Mouse (Mus musculus): ENCODE data around the gene Map4k1. TPM values are rescaled to one million over a fixed set of nuclear protein-coding genes. Genes with fewer than 3 reads are reported as not detected.
A peak's percentile ranks its signal among the peaks of the same experiment; 100 is the strongest.

The Map4k1 gene
- polyA plus RNA-seq, 1 experiment from 2014 or later, result 53.2 TPM

DNA sequence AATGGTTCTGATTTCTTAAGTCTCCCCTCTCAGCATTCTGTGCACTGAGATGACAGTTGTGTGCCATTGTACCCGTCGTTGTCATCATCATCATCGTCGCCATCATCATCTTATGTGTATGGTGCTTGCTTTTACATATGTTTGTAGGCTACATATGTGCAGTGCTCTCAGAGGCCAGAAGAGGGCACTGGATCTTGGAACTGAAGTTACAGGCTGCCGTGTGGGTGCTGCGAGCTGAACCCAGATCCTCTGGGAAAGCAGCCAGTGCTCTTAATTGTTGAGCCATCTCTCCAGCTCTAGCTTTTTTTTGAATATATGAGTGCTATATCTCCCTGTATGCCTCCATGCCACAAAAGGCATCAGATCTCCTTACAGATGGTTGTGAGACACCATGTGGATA, 55.4 kb downstream of the Map4k1 start:
- WGBS, result 78% methylated on average over 6 of the region's 6 CpGs
- ATAC-seq (replicated peaks; ENCODE audit: low FRiP score), result no peak
- H3K27ac ChIP-seq (ENCODE audit: low read depth, low read length), result no peak overlapping the region

DNA sequence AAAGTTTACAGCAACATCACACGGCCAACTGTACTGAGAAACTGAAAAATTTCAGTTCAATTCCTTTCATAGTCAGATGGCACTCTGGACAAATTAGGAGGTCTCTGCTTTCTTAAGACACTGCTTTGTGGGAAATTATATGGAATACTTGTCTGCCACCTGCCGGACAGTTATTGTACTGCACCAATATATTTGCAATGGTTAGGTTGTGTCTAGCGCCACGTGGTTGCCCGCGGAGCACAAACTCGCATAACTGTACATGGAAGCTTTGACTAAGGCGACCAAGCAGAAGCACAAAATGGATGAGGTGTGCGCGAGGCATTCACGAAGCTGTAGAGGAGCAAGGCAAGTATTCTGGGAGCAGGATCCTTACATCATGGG, 57.7 kb downstream of the Map4k1 start:
- ATAC-seq (replicated peaks; ENCODE audit: low FRiP score), result peak; percentile 65
- Histone ChIP-seq H3K4me3 (ENCODE audit: low read depth, low read length) (peak overlapping the region; percentile 48), H3K36me3 (ENCODE audit: control insufficient read depth, insufficient read depth, low read length) (no peaks in the 10 kb centered on the region), H3K9ac (ENCODE audit: low read depth, low read length) (peak overlapping the region; percentile 40), H3K27ac (ENCODE audit: low read depth, low read length) (0 out of 2 replicates have a peak overlapping the region, but pooled peaks have one; percentile 22), H3K4me2 (peak overlapping the region; percentile 92), H3K4me1 (replicated peaks; ENCODE audit: control insufficient read depth, insufficient read depth, low read length) (peaks cover 8% of the 10 kb centered on the region; the same call in 1 of the 2 replicates), H3K9me3 (ENCODE audit: control insufficient read depth, low read length) (no peaks in the 10 kb centered on the region), H3K27me3 (replicated peaks; ENCODE audit: control insufficient read depth, insufficient read depth, low read length) (no peaks in the 10 kb centered on the region)
- DNase-seq (ENCODE audit: low spot score), result peak; percentile 86
- 1% methylated on average over 11 of the region's 11 CpGs for WGBS

More for the DNA sequence above, 55.4 kb downstream of the Map4k1 start:
- no peaks in the 10 kb centered on the region for H3K9me3 ChIP-seq (ENCODE audit: control insufficient read depth, low read length)
- no peaks in the 10 kb centered on the region for H3K36me3 ChIP-seq (ENCODE audit: control insufficient read depth, insufficient read depth, low read length)
- no peak overlapping the region for H3K4me2 ChIP-seq
- no peaks in the 10 kb centered on the region for H3K27me3 ChIP-seq (replicated peaks; ENCODE audit: control insufficient read depth, insufficient read depth, low read length)
- no peak overlapping the region for H3K4me3 ChIP-seq (ENCODE audit: low read depth, low read length)
- H3K4me1 ChIP-seq (replicated peaks; ENCODE audit: control insufficient read depth, insufficient read depth, low read length), result 0 out of 2 replicates have a peak, but pooled peaks cover 3% of the 10 kb centered on the region
- H3K9ac ChIP-seq (ENCODE audit: low read depth, low read length), result no peak overlapping the region
- DNase-seq (ENCODE audit: low spot score), result no peak

DNA sequence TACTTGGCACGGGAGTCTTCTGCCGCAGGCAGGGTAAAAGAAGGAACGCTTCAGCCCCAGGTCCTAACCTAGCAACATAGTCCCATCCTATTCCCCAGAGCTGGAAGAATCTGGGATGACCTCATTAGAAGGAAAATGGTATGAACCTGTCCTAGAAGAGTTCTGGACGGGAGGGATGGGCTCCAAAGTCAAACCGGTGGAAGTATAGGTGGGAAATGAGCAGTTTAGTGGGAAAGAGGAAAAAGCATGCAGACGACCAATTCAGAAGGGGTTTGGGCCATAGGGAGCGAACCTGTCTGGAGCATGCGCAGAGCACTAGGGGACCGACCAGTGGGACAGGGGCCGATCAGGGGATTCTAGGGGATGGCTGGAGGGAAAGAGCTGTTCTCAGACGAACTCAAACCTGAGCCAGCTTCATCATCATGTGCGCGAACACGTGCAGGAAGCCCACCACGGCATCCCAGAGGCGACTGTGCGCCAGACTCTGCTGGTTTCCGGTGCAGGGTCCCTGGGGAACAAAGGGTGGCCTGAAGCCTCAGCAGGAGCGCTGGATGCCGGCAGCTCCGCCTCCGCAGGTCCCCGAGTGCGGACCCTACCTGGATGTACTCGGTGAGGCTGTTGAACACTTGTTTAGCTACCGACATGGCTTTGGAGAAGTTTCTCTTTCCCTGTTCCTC, 58.3 kb downstream of the Map4k1 start:
- H3K9ac ChIP-seq (ENCODE audit: low read depth, low read length), result peak overlapping the region; percentile 40
- H3K4me1 ChIP-seq (replicated peaks; ENCODE audit: control insufficient read depth, insufficient read depth, low read length), result peaks cover 8% of the 10 kb centered on the region; the same call in 1 of the 2 replicates
- H3K27me3 ChIP-seq (replicated peaks; ENCODE audit: control insufficient read depth, insufficient read depth, low read length), result no peaks in the 10 kb centered on the region
- H3K4me2 ChIP-seq, result peak overlapping the region; percentile 92
- DNase-seq (ENCODE audit: low spot score) (peak; percentile 78), ATAC-seq (replicated peaks; ENCODE audit: low FRiP score) (peak; percentile 69)
- peak overlapping the region; percentile 48 for H3K4me3 ChIP-seq (ENCODE audit: low read depth, low read length)
- H3K9me3 ChIP-seq (ENCODE audit: control insufficient read depth, low read length), result no peaks in the 10 kb centered on the region
- H3K27ac ChIP-seq (ENCODE audit: low read depth, low read length), result 0 out of 2 replicates have a peak overlapping the region, but pooled peaks have one; percentile 22
- WGBS, result 1% methylated on average over 26 of the region's 26 CpGs
- no peaks in the 10 kb centered on the region for H3K36me3 ChIP-seq (ENCODE audit: control insufficient read depth, insufficient read depth, low read length)

DNA sequence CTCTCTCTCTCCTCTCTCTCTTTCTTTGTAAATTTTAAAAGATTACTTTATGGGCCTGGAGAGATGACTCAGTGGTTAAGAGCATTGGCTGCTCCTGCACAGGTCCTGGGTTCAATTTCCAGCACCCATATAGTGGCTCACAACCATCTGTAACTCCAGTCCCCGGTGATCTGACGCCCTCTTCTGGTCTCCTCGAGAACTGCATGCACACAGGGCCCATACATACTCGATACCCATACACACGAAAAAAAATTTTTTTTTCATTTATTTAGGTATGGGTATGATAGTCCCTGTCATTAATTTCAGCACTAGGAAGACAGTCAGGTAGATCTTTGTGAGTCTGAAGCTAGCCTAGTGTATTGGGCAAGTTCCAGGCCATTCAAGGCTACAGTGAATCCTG, 59.3 kb downstream of the Map4k1 start:
- ATAC-seq (replicated peaks; ENCODE audit: low FRiP score), result no peak
- no peaks in the 10 kb centered on the region for H3K27me3 ChIP-seq (replicated peaks; ENCODE audit: control insufficient read depth, insufficient read depth, low read length)
- H3K36me3 ChIP-seq (ENCODE audit: control insufficient read depth, insufficient read depth, low read length), result no peaks in the 10 kb centered on the region
- no peak overlapping the region; the same call in 1 of the 2 replicates for H3K4me2 ChIP-seq
- DNase-seq (ENCODE audit: low spot score), result no peak
- H3K27ac ChIP-seq (ENCODE audit: low read depth, low read length), result no peak overlapping the region
- H3K4me3 ChIP-seq (ENCODE audit: low read depth, low read length), result no peak overlapping the region; the same call in 1 of the 2 replicates
- H3K9ac ChIP-seq (ENCODE audit: low read depth, low read length), result no peak overlapping the region
- 72% methylated on average over 5 of the region's 5 CpGs for WGBS
- peaks cover 8% of the 10 kb centered on the region; the same call in 1 of the 2 replicates for H3K4me1 ChIP-seq (replicated peaks; ENCODE audit: control insufficient read depth, insufficient read depth, low read length)
- no peaks in the 10 kb centered on the region for H3K9me3 ChIP-seq (ENCODE audit: control insufficient read depth, low read length)

DNA sequence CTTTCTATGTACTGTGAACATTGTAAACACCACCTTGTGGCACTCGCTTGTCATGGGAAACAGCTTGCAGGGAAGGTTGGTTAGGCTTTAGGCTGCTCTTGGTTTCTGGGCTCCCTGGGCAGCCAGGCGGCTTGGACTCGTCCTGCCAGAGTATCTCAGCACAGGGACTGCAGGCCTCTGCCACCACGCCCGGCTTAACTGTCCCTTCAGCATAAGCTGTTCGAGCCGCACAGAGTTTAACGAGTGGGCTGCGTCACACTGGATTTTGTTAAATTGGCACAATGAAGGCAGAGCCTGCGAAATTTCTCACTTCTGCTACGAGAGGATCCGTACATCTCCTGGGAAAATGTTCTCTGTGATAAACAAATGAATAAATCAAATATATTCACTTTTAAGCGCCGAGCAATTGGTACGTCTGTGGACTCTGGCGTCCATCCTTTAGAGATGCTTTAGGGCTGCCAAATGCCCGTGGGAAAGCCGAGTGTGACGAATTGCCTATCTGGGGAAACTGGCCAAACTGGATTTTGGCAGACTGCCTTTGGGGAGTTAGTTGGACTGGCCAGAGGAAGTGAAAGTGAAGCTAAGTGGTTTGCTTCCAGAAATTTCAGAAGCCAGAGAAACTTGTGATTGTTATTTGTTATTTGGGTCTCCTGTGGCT, 61.3 kb downstream of the Map4k1 start:
- H3K27ac ChIP-seq (ENCODE audit: low read depth, low read length), result no peak overlapping the region
- H3K4me3 ChIP-seq (ENCODE audit: low read depth, low read length), result no peak overlapping the region

DNA sequence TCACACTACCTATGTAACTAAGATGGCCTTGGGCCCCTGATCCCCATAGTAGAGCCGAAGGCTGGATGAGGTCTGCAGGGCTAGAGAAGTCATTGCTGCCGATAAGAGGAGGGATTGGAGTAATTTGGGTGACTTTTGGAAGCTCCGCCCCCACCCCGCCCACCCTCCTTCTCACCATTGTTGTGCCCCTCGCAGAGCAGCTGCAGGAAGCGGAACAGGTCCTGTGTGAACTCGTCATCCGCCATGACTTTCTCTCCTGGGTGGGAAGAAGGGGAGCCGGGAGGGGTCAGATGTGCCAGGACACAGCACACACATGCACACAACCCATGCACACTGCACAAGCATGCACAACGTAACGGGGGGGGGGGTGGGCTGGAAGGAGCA, 61.8 kb downstream of the Map4k1 start:
- no peaks in the 10 kb centered on the region for H3K27me3 ChIP-seq (replicated peaks; ENCODE audit: control insufficient read depth, insufficient read depth, low read length)
- peak overlapping the region; percentile 13; the same call in 1 of the 2 replicates for H3K4me2 ChIP-seq
- H3K4me3 ChIP-seq (ENCODE audit: low read depth, low read length), result no peak overlapping the region
- no peaks in the 10 kb centered on the region; the same call in 1 of the 2 replicates for H3K9me3 ChIP-seq (ENCODE audit: control insufficient read depth, low read length)
- no peak overlapping the region for H3K27ac ChIP-seq (ENCODE audit: low read depth, low read length)
- WGBS, result 53% methylated on average over 11 of the region's 11 CpGs
- ATAC-seq (replicated peaks; ENCODE audit: low FRiP score) (no peak), DNase-seq (ENCODE audit: low spot score) (no peak)
- H3K9ac ChIP-seq (ENCODE audit: low read depth, low read length), result no peak overlapping the region
- peaks cover 8% of the 10 kb centered on the region; the same call in 1 of the 2 replicates for H3K4me1 ChIP-seq (replicated peaks; ENCODE audit: control insufficient read depth, insufficient read depth, low read length)
- H3K36me3 ChIP-seq (ENCODE audit: control insufficient read depth, insufficient read depth, low read length), result no peaks in the 10 kb centered on the region

More for the DNA sequence above, 61.3 kb downstream of the Map4k1 start:
- DNase-seq (ENCODE audit: low spot score), result no peak
- H3K36me3 ChIP-seq (ENCODE audit: control insufficient read depth, insufficient read depth, low read length), result no peaks in the 10 kb centered on the region
- no peak for ATAC-seq (replicated peaks; ENCODE audit: low FRiP score)
- no peak overlapping the region for H3K9ac ChIP-seq (ENCODE audit: low read depth, low read length)
- no peaks in the 10 kb centered on the region for H3K27me3 ChIP-seq (replicated peaks; ENCODE audit: control insufficient read depth, insufficient read depth, low read length)
- no peaks in the 10 kb centered on the region; the same call in 1 of the 2 replicates for H3K9me3 ChIP-seq (ENCODE audit: control insufficient read depth, low read length)
- 79% methylated on average over 19 of the region's 19 CpGs for WGBS
- peak overlapping the region; percentile 13; the same call in 1 of the 2 replicates for H3K4me2 ChIP-seq
- H3K4me1 ChIP-seq (replicated peaks; ENCODE audit: control insufficient read depth, insufficient read depth, low read length), result peaks cover 8% of the 10 kb centered on the region; the same call in 1 of the 2 replicates

DNA sequence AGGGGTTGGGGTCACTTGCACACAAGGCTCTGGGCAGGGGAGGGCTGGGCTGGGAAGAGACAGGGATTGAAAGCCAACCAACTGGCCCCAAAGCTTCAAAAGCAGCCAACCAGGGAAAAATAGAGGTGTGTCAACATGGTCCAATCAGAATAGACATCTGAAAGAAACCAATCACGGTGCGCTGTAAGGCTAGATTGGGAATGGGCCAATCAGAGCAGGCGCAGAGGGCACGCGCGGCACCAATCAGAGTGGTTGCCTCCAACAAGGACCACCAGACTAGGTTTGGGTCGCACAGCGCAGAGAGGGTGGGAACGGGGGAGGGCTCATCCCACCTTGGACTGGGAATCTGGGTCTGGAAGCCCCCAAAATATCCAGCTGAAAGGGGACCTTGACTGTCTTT, 62.5 kb downstream of the Map4k1 start:
- Histone ChIP-seq H3K4me1 (replicated peaks; ENCODE audit: control insufficient read depth, insufficient read depth, low read length) (peaks cover 8% of the 10 kb centered on the region; the same call in 1 of the 2 replicates), H3K4me2 (no peak overlapping the region), H3K9me3 (ENCODE audit: control insufficient read depth, low read length) (no peaks in the 10 kb centered on the region; the same call in 1 of the 2 replicates), H3K9ac (ENCODE audit: low read depth, low read length) (no peak overlapping the region), H3K36me3 (ENCODE audit: control insufficient read depth, insufficient read depth, low read length) (no peaks in the 10 kb centered on the region), H3K4me3 (ENCODE audit: low read depth, low read length) (no peak overlapping the region), H3K27ac (ENCODE audit: low read depth, low read length) (no peak overlapping the region), H3K27me3 (replicated peaks; ENCODE audit: control insufficient read depth, insufficient read depth, low read length) (no peaks in the 10 kb centered on the region)
- no peak for ATAC-seq (replicated peaks; ENCODE audit: low FRiP score)
- DNase-seq (ENCODE audit: low spot score), result no peak
- WGBS, result 61% methylated on average over 9 of the region's 9 CpGs

DNA sequence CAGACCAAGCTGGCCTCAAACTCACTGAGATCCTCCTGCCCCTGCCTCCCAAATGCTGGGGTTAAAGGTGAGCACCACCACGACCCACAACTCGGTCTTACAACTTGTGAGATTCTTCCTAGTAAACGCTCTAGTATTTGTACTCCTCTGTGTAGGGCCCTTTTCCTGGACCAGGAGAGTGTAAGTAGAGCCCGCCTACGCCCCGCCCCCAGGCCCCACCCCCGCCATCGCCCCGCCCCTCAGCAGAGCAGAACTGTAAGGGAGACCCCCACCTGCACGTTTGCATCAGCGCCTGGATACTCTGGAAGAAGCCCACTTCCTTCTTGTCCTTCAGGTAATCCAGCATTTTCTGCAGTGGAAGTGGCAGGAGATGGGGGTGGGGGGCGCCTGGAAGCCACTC, 64.7 kb downstream of the Map4k1 start:
- Histone ChIP-seq H3K27me3 (replicated peaks; ENCODE audit: control insufficient read depth, insufficient read depth, low read length) (no peaks in the 10 kb centered on the region; the same call in 1 of the 2 replicates), H3K36me3 (ENCODE audit: control insufficient read depth, insufficient read depth, low read length) (no peaks in the 10 kb centered on the region), H3K9ac (ENCODE audit: low read depth, low read length) (no peak overlapping the region), H3K4me1 (replicated peaks; ENCODE audit: control insufficient read depth, insufficient read depth, low read length) (peaks cover 6% of the 10 kb centered on the region; the same call in 1 of the 2 replicates), H3K27ac (ENCODE audit: low read depth, low read length) (no peak overlapping the region), H3K4me2 (no peak overlapping the region), H3K4me3 (ENCODE audit: low read depth, low read length) (no peak overlapping the region), H3K9me3 (ENCODE audit: control insufficient read depth, low read length) (no peaks in the 10 kb centered on the region; the same call in 1 of the 2 replicates)
- 8% methylated on average over 12 of the region's 12 CpGs for WGBS
- DNase-seq (ENCODE audit: low spot score), result no peak
- ATAC-seq (replicated peaks; ENCODE audit: low FRiP score), result no peak; the same call in 1 of the 2 replicates
